Mouse (Mus musculus): ENCODE measurements around the gene Gas2l3. TPM values are rescaled to one million over a fixed set of nuclear protein-coding genes. Genes with fewer than 3 reads are reported as not detected.
A peak's percentile ranks its signal among the peaks of the same experiment; 100 is the strongest.

Gas2l3 gene
- polyA plus RNA-seq, 1 experiment, result 0.11 TPM

DNA sequence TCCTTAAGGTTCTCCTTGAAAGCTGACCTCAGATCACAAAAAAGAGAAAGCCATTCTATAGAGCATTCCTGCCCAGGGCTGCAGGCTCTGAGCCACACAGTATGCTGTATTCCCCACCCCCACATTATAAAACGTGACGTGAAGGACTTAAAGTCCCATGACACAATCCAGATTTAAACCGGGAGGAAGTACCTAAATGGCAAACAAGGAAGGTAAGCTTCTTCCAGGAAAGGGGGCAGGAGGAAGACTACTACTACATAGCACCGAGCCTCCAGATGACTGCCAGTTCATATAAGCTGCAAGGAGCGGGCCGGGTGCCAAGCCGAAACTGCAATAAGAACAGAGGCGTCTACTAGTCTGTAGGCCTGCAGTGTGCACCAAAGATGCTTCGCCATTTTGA lies 7.8 kb downstream of the Gas2l3 start:
- no peaks in the 10 kb centered on the region for H3K27me3 ChIP-seq (ENCODE audit: control insufficient read depth)
- no peaks in the 10 kb centered on the region for H3K9me3 ChIP-seq (ENCODE audit: control insufficient read depth, low read length)
- H3K36me3 ChIP-seq (ENCODE audit: control insufficient read depth), result peaks cover 83% of the 10 kb centered on the region
- H3K4me3 ChIP-seq (replicated peaks), result no peak overlapping the region
- H3K4me1 ChIP-seq (ENCODE audit: control insufficient read depth), result peaks cover 19% of the 10 kb centered on the region
- no peak for TF ChIP-seq GATA1 (IDR thresholded peaks at IDR 0.05; ENCODE audit: low read length)
- TF ChIP-seq TAL1 (IDR thresholded peaks at IDR 0.05; ENCODE audit: low read length), result no peak

DNA sequence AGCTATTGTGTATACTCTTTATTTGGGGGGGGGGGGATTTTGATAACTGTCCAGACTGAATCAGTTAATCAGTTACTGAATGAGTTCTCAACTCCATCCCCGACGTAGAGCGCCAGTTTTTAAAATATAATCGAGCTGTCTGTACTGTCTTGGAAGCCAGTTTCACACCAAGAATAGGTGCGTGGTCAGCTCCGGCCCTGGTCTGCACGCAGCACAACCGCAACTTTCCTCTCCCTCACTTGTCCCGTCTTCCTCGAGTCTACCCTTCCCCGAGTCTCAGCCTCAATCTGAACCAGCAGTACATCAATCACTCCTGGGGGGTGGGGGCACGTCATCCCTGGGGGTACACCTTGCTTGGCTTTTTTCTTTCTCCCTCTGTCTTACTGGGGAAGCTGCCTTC lies 8.4 kb downstream of the Gas2l3 start:
- Histone ChIP-seq H3K27me3 (ENCODE audit: control insufficient read depth) (no peaks in the 10 kb centered on the region), H3K4me1 (ENCODE audit: control insufficient read depth) (peaks cover 19% of the 10 kb centered on the region), H3K9me3 (ENCODE audit: control insufficient read depth, low read length) (no peaks in the 10 kb centered on the region), H3K36me3 (ENCODE audit: control insufficient read depth) (peaks cover 83% of the 10 kb centered on the region), H3K4me3 (replicated peaks) (no peak overlapping the region)
- no peak for TF ChIP-seq GATA1 (IDR thresholded peaks at IDR 0.05; ENCODE audit: low read length)
- no peak for TF ChIP-seq TAL1 (IDR thresholded peaks at IDR 0.05; ENCODE audit: low read length)

DNA sequence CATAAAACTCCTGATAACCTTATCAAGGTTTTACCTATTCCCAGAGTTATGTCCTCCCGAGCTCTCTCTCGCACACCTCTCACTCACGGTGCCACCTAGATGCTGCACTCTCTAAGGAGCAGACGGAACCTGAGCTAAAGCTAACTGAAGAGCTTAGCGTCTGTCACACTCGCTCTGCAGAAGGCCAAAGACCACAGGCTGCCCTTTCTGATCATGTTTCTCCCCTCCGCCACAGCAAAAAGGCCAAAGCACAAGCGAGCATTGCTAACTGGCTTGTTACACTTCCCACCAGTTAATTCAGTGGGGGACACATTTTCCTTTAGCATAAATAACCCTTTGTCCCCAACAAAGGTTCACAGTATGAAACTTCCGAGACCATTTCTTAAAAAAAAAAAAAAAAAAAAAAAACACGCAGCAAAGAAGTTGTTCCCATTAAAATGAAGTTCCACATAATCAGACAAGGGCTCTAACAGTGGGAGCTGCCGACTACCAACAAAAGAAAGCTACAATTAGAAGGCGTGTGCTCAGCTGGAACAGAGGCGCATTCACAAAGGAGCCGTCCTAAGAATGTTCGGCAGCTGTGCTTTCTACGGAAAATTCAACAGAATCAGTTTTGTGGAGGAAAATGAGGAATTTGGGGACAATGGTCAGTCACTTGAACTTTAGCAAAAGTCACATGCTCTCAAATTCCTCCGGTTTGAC lies 9.1 kb downstream of the Gas2l3 start:
- Histone ChIP-seq H3K4me1 (ENCODE audit: control insufficient read depth) (peaks cover 15% of the 10 kb centered on the region), H3K36me3 (ENCODE audit: control insufficient read depth) (peaks cover 86% of the 10 kb centered on the region), H3K27me3 (ENCODE audit: control insufficient read depth) (no peaks in the 10 kb centered on the region), H3K9me3 (ENCODE audit: control insufficient read depth, low read length) (no peaks in the 10 kb centered on the region), H3K4me3 (replicated peaks) (no peak overlapping the region)
- TF ChIP-seq TAL1 (IDR thresholded peaks at IDR 0.05; ENCODE audit: low read length), result no peak

DNA sequence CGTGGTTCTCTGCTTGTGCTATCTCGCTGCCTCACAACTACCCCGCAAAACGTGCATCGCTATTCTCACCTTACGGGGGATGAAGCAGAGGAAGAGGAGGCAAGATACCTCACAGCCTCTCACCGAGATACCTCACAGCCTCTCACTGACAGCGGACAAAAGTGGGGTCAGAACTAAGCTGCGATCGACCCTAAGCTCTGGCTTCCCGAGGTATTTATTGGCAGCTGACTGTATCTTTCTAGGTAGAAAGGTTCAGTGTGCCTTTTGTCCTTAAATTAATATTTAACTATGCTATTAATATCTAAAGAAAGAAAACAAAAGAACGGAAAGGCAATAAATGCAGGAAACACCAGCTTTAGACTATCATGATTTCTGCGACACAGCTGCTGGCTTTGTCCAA lies 11.0 kb downstream of the Gas2l3 start:
- Histone ChIP-seq H3K4me3 (replicated peaks) (no peak overlapping the region), H3K4me1 (ENCODE audit: control insufficient read depth) (peaks cover 7% of the 10 kb centered on the region; the same call in 1 of the 2 replicates), H3K27me3 (ENCODE audit: control insufficient read depth) (no peaks in the 10 kb centered on the region), H3K9me3 (ENCODE audit: control insufficient read depth, low read length) (no peaks in the 10 kb centered on the region), H3K36me3 (ENCODE audit: control insufficient read depth) (peaks cover 90% of the 10 kb centered on the region)
- no peak for TF ChIP-seq GATA1 (IDR thresholded peaks at IDR 0.05; ENCODE audit: low read length)

DNA sequence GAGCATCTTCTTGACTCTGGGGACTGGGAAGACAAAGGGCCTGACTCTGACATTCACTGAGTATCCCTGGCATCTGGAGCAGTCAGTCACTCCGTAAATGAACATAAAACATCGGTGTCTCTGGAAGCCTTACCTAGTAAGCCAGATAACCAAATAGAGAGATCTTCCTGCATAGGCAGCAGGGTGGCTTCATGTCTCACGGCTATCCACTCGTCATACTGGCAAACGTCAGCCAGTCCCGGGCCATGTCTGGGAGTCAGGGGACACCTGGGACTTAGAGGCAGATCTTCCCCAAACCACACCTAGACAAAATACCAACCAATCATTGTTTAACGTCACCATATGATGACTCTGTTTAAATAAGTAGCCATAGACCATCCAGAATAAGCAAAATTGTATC lies 13.0 kb downstream of the Gas2l3 start:
- no peak overlapping the region for H3K4me3 ChIP-seq (replicated peaks)
- H3K36me3 ChIP-seq (ENCODE audit: control insufficient read depth), result peaks cover 91% of the 10 kb centered on the region
- TF ChIP-seq GATA1 (IDR thresholded peaks at IDR 0.05; ENCODE audit: low read length) (no peak), TAL1 (IDR thresholded peaks at IDR 0.05; ENCODE audit: low read length) (no peak)
- no peaks in the 10 kb centered on the region for H3K27me3 ChIP-seq (ENCODE audit: control insufficient read depth)
- no peaks in the 10 kb centered on the region for H3K9me3 ChIP-seq (ENCODE audit: control insufficient read depth, low read length)
- peaks cover 7% of the 10 kb centered on the region; the same call in 1 of the 2 replicates for H3K4me1 ChIP-seq (ENCODE audit: control insufficient read depth)

DNA sequence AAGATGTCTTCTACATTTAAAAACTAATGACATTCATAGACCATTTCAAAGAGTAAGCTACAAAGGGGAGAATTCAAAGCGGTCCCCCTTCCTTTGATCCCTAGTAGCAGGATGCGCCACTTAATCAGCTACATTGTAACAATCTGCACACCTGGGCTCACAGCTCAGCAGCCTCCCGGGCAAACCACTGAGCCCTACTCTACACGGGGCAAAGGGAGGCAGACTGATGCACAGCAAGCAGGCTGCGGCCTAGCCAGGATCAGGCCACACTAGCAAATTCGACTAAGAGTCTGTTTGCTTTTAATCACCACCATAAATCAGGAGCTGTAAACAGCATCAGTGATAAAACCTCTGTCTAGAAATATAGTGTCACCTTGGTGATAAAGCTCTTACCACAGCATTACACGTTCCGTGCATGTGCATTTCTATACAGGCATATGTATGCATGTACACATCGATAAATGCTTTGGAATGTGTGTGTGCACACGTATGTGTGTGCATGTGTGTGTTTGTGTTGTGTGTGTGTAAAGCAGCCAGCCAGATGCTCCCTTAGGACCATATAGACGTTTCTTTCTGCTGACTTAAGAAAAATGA lies 18.9 kb downstream of the Gas2l3 start:
- TF ChIP-seq GATA1 (IDR thresholded peaks at IDR 0.05; ENCODE audit: low read length) (no peak), TAL1 (IDR thresholded peaks at IDR 0.05; ENCODE audit: low read length) (no peak)
- Histone ChIP-seq H3K4me1 (ENCODE audit: control insufficient read depth) (peaks cover 30% of the 10 kb centered on the region), H3K36me3 (ENCODE audit: control insufficient read depth) (peaks cover 87% of the 10 kb centered on the region)

DNA sequence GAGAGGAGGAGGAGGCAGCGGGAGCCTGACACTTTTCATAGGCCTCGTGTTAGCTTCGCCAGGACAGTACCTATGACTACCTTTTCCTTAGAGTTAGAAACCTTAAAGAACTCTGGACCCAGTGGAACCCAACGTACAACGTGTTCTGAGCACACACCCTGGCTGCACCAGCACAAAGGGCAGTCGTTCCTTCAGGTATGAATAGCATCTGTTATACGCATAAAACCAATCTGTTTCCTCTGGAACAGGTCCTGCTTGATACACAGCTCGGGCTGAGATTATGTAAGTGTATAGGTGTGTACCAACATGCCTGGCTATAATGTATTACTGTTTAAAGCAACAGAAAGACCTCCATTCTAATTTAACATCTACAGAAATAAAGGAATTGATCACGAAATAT lies 19.6 kb downstream of the Gas2l3 start:
- Histone ChIP-seq H3K9me3 (ENCODE audit: control insufficient read depth, low read length) (no peaks in the 10 kb centered on the region), H3K36me3 (ENCODE audit: control insufficient read depth) (peaks cover 83% of the 10 kb centered on the region), H3K4me1 (ENCODE audit: control insufficient read depth) (peaks cover 30% of the 10 kb centered on the region), H3K27me3 (ENCODE audit: control insufficient read depth) (no peaks in the 10 kb centered on the region), H3K4me3 (replicated peaks) (no peak overlapping the region)
- TF ChIP-seq TAL1 (IDR thresholded peaks at IDR 0.05; ENCODE audit: low read length) (no peak), GATA1 (IDR thresholded peaks at IDR 0.05; ENCODE audit: low read length) (no peak)

More for the DNA sequence above, 18.9 kb downstream of the Gas2l3 start:
- H3K27me3 ChIP-seq (ENCODE audit: control insufficient read depth), result no peaks in the 10 kb centered on the region
- no peaks in the 10 kb centered on the region for H3K9me3 ChIP-seq (ENCODE audit: control insufficient read depth, low read length)
- no peak overlapping the region for H3K4me3 ChIP-seq (replicated peaks)

DNA sequence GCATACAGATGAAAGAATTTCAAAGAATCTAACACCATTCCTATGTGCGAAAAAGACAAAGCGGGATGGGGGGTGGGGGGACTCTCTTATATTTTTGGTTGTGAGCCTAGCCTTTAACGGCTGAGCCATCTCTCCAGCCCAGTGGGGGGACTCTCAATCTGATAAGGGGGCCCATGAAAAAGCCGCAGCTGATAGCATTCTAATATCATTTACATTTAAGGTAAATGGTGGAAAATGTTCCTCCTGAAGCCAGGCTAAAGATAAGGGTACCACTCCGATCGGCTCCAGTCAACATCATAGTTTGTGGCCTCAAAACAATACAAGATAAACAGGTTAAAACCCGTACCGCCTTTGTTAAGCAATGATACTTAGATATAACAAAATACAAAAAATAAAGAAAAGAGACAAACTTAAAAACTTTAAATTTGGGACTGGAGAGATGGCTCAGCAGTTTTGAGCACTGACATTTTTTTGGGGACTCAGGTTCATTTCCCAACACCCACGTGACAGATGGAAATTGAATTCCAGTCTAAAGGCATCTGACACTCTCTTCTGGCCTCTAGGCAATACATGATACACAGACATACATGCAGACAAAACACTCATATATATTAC lies 20.5 kb downstream of the Gas2l3 start:
- H3K36me3 ChIP-seq (ENCODE audit: control insufficient read depth), result peaks cover 82% of the 10 kb centered on the region
- no peaks in the 10 kb centered on the region for H3K9me3 ChIP-seq (ENCODE audit: control insufficient read depth, low read length)
- TF ChIP-seq GATA1 (IDR thresholded peaks at IDR 0.05; ENCODE audit: low read length), result no peak
- no peak for TF ChIP-seq TAL1 (IDR thresholded peaks at IDR 0.05; ENCODE audit: low read length)
- peaks cover 30% of the 10 kb centered on the region for H3K4me1 ChIP-seq (ENCODE audit: control insufficient read depth)
- H3K27me3 ChIP-seq (ENCODE audit: control insufficient read depth), result no peaks in the 10 kb centered on the region
- peak overlapping the region; percentile 53 for H3K4me3 ChIP-seq (replicated peaks)

DNA sequence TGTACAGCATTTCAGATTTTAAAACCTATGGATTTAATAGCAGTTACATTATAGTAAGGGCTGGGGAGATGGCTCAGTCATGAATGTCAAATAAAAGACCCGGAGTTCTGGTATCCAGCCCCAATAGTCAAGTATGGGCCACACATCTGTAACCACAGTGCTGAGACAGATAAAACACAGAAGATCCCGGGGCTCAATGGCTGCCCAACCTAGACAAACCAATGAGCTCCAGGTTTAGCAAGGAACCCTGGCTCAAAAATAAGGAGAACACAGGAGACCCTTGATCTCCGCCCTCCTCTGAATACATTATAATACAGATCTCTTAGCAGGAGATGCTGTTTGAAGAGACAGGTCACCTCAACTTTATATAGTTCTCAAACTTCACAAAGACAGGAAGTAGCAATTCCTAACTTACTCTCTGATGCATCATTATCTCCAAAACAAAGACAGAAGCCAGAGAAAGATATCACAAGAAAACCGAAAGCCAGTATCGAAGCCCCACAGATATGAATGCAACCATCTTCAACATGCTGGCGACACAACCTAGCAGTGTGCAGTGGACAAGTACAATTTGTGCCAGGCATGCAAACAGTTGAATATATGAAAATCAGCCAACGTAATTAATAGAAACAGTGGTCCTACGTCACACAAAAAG lies 21.1 kb downstream of the Gas2l3 start:
- Histone ChIP-seq H3K4me3 (replicated peaks) (peak overlapping the region; percentile 53), H3K36me3 (ENCODE audit: control insufficient read depth) (peaks cover 81% of the 10 kb centered on the region), H3K4me1 (ENCODE audit: control insufficient read depth) (peaks cover 30% of the 10 kb centered on the region), H3K27me3 (ENCODE audit: control insufficient read depth) (no peaks in the 10 kb centered on the region), H3K9me3 (ENCODE audit: control insufficient read depth, low read length) (no peaks in the 10 kb centered on the region)
- TF ChIP-seq TAL1 (IDR thresholded peaks at IDR 0.05; ENCODE audit: low read length) (no peak), GATA1 (IDR thresholded peaks at IDR 0.05; ENCODE audit: low read length) (no peak)

Measured in erythroblast, embryonic 14.5 days (primary cell).